Mouse (Mus musculus) bone marrow macrophage, adult 2 months (primary cell): Measurements from ENCODE around the gene Mybbp1a.

Experiments used
- CTCF ChIP-seq: IDR thresholded peaks from 2 replicates; pipeline ENCODE4 v1.5.1; 2012; ENCODE audit warnings: low read depth, mild to moderate bottlenecking, low read length, moderate library complexity
- POLR2A ChIP-seq: IDR thresholded peaks from 2 replicates; pipeline ENCODE4 v1.6.1; 2012; ENCODE audit warnings: mild to moderate bottlenecking, low read depth, low read length, borderline replicate concordance

DNA sequence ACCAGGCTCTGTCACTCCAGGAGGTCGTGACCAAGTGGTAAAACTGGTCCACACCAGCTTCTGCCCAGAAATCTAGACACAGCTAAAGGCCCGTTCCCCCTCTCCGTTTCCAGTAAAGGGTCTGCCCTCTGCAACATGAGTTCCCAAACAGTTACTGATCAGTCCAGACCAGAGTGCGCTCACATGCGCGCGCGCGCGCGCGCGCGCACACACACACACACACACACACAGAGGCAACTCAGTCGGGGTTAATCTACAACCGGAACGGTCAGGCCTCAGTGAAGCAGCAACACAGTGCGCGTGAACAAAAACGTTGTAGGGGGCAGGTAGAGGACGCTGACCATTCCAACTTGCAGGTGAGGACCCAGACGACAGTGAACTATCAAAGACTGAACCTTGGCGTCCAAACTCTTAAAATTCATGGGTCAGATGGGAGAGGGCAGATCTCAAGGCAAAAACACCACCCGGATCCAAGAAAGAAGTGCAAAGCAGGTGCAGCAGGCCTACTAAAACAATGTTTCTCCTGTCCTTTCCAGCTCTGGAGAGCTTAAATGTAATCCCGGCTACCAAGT is 30.5 kb upstream of the Mybbp1a start:
- no peak for TF ChIP-seq POLR2A
- TF ChIP-seq CTCF = no peak
